Mouse (Mus musculus): Measurements from ENCODE around the gene Aldh1a7. TPM values are rescaled to one million over a fixed set of nuclear protein-coding genes. Genes with fewer than 3 reads are reported as not detected.

Gene Aldh1a7
- polyA plus RNA-seq, 1 experiment from 2014 or later = 10.4 TPM

DNA sequence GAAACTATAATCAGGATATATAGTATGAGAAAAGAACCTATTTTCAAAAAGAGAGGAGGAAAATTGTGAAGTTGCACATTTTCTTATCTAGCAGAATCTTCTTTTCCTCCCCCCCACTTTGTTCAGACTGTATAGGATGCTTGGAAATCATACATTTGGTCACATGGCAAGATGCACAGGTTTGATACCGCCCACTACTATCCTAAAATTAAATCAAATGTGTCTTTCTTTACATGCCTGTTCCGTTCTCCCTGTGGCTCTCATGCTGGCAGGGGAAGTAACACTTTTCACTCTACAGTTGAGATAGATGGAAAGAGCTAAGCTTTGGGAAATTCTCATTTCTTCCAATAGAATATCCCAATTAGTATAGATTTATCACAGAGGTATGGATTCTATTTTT lies 7.1 kb downstream of the Aldh1a7 start:
- H3K4me2 ChIP-seq (ENCODE audit: low read depth, low read length) = no peak overlapping the region
- no peaks in the 10 kb centered on the region for H3K4me1 ChIP-seq (ENCODE audit: control insufficient read depth, insufficient read depth, low read length)
- no peaks in the 10 kb centered on the region for H3K27me3 ChIP-seq (replicated peaks; ENCODE audit: control insufficient read depth, insufficient read depth, low read length)
- H3K4me3 ChIP-seq (ENCODE audit: low read depth, low read length) = no peak overlapping the region
- ATAC-seq (ENCODE audit: low read depth) = no peak
- H3K36me3 ChIP-seq (ENCODE audit: control insufficient read depth, insufficient read depth, low read length) = no peaks in the 10 kb centered on the region
- no peak for DNase-seq (ENCODE audit: low spot score)
- H3K9ac ChIP-seq (ENCODE audit: low read depth, low read length) = no peak overlapping the region
- 92% methylated on average over 2 of the region's 2 CpGs for WGBS
- H3K9me3 ChIP-seq (ENCODE audit: control insufficient read depth, low read length) = no peaks in the 10 kb centered on the region
- no peak overlapping the region for H3K27ac ChIP-seq (replicated peaks; ENCODE audit: low read depth, low read length)

DNA sequence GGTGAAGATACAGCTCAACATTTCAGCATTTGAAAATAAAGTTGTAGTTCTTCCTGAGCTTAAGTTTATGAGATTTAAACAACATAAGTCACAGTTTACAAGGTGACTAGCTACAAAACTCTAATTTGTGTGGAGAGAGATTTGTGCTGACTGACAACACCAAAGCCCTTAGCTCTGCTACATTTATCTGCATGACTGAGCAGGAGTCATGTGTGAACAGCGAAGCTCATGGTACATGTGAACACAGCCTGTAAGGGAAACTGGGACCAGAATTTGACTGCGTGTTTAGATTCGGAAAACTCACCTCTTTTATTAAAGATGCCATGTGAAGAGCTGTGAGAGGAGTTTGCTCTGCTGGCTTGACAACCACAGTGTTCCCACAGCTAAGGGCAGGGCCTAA lies 11.7 kb downstream of the Aldh1a7 start:
- DNase-seq (ENCODE audit: low spot score) = peak; percentile 10
- H3K4me2 ChIP-seq (ENCODE audit: low read depth, low read length) = no peak overlapping the region
- H3K27ac ChIP-seq (replicated peaks; ENCODE audit: low read depth, low read length) = no peak overlapping the region
- no peaks in the 10 kb centered on the region for H3K27me3 ChIP-seq (replicated peaks; ENCODE audit: control insufficient read depth, insufficient read depth, low read length)
- ATAC-seq (ENCODE audit: low read depth) = no peak
- 82% methylated on average over 3 of the region's 3 CpGs for WGBS
- no peak overlapping the region for H3K9ac ChIP-seq (ENCODE audit: low read depth, low read length)
- no peak overlapping the region for H3K4me3 ChIP-seq (ENCODE audit: low read depth, low read length)
- no peaks in the 10 kb centered on the region for H3K4me1 ChIP-seq (ENCODE audit: control insufficient read depth, insufficient read depth, low read length)
- no peaks in the 10 kb centered on the region for H3K36me3 ChIP-seq (ENCODE audit: control insufficient read depth, insufficient read depth, low read length)
- no peaks in the 10 kb centered on the region for H3K9me3 ChIP-seq (ENCODE audit: control insufficient read depth, low read length)

DNA sequence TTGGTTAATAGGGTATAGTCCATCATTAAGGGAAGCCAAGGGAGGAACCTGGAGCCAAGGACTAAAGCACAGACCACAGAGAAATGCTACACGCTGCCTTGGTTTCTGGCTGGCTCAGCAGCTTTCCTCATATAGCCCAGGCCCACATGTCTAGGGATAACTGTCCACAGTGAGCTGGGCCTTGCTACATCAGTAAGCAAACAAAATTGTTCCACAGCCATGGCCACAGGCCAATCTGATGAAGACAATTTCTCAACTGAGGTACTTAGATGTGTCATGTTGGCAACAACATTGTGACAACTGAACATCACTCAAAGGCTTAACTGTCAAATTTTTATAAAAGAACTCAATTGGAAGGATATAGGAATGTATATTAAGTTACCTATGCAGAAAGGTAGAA lies 12.3 kb downstream of the Aldh1a7 start:
- Histone ChIP-seq H3K4me1 (ENCODE audit: control insufficient read depth, insufficient read depth, low read length) (no peaks in the 10 kb centered on the region), H3K9ac (ENCODE audit: low read depth, low read length) (no peak overlapping the region), H3K4me2 (ENCODE audit: low read depth, low read length) (no peak overlapping the region), H3K9me3 (ENCODE audit: control insufficient read depth, low read length) (no peaks in the 10 kb centered on the region), H3K27ac (replicated peaks; ENCODE audit: low read depth, low read length) (no peak overlapping the region), H3K27me3 (replicated peaks; ENCODE audit: control insufficient read depth, insufficient read depth, low read length) (no peaks in the 10 kb centered on the region), H3K36me3 (ENCODE audit: control insufficient read depth, insufficient read depth, low read length) (no peaks in the 10 kb centered on the region), H3K4me3 (ENCODE audit: low read depth, low read length) (no peak overlapping the region)
- no peak for DNase-seq (ENCODE audit: low spot score)
- no peak for ATAC-seq (ENCODE audit: low read depth)
- 74% methylated on average over 1 of the region's 1 CpGs for WGBS

DNA sequence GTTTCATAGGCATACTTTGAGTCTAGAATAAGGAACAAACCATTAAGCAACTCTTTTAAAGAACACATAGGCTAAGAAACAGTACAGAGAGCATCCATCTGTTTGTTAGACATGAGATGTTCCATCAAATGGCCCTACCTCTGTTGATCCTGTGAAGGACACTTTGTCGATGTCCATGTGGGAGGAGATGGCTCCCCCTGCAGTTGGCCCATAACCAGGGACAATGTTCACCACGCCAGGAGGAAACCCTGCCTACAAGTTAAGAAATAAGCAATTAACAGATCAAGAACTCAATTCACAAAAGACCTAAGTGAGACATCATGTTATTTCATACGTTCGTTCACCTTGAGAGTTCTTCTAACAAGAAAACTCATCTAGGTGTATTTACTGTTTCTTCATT lies 12.8 kb downstream of the Aldh1a7 start:
- H3K4me1 ChIP-seq (ENCODE audit: control insufficient read depth, insufficient read depth, low read length) = no peaks in the 10 kb centered on the region
- H3K36me3 ChIP-seq (ENCODE audit: control insufficient read depth, insufficient read depth, low read length) = no peaks in the 10 kb centered on the region
- no peaks in the 10 kb centered on the region for H3K27me3 ChIP-seq (replicated peaks; ENCODE audit: control insufficient read depth, insufficient read depth, low read length)
- WGBS = 86% methylated on average over 4 of the region's 4 CpGs
- ATAC-seq (ENCODE audit: low read depth) = no peak
- H3K4me2 ChIP-seq (ENCODE audit: low read depth, low read length) = no peak overlapping the region
- H3K9me3 ChIP-seq (ENCODE audit: control insufficient read depth, low read length) = no peaks in the 10 kb centered on the region
- H3K27ac ChIP-seq (replicated peaks; ENCODE audit: low read depth, low read length) = no peak overlapping the region
- H3K9ac ChIP-seq (ENCODE audit: low read depth, low read length) = no peak overlapping the region
- H3K4me3 ChIP-seq (ENCODE audit: low read depth, low read length) = no peak overlapping the region
- DNase-seq (ENCODE audit: low spot score) = no peak

DNA sequence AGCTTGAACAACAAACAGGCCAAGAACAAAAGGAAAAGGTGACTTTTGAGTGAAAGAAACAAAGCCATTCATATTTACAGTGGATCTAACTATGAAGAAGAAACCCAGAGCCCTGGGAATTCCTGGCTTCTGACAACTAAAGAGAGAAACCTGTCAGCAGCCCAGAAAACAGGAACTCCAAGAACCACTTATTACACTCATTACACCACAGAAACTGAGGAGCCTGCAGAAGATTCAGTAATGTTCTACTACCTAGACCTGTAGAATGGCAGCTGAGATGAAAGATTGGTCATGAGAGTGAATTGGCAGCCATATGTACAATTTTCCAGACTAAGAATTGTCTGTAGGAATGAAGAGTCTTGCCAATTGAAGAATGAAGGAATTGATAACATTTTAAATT lies 20.2 kb downstream of the Aldh1a7 start:
- DNase-seq (ENCODE audit: low spot score) = no peak
- Histone ChIP-seq H3K27me3 (replicated peaks; ENCODE audit: control insufficient read depth, insufficient read depth, low read length) (no peaks in the 10 kb centered on the region), H3K27ac (replicated peaks; ENCODE audit: low read depth, low read length) (no peak overlapping the region), H3K9me3 (ENCODE audit: control insufficient read depth, low read length) (no peaks in the 10 kb centered on the region), H3K4me2 (ENCODE audit: low read depth, low read length) (no peak overlapping the region), H3K36me3 (ENCODE audit: control insufficient read depth, insufficient read depth, low read length) (no peaks in the 10 kb centered on the region), H3K9ac (ENCODE audit: low read depth, low read length) (no peak overlapping the region), H3K4me3 (ENCODE audit: low read depth, low read length) (no peak overlapping the region), H3K4me1 (ENCODE audit: control insufficient read depth, insufficient read depth, low read length) (no peaks in the 10 kb centered on the region)
- ATAC-seq (ENCODE audit: low read depth) = no peak

DNA sequence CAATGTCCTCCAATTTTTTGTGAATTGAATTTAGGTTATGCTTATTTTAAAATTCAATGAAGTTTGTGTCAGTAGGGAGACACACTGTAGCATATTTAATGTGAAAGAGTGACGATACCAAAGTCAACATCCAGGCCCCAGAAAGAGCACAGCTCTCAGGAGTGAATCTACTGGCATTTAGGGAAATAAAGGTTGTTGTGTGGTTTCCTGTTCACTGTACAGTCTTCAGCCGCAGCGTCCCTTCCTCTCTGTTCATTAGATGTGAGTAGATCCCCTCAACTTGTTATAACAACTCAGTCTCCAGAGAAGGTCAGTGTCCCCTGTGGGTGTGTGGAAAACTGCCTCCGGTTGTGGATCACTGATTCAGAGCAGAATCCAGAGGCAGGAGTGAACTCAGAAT lies 20.6 kb downstream of the Aldh1a7 start:
- Histone ChIP-seq H3K27ac (replicated peaks; ENCODE audit: low read depth, low read length) (no peak overlapping the region), H3K9me3 (ENCODE audit: control insufficient read depth, low read length) (no peaks in the 10 kb centered on the region), H3K4me2 (ENCODE audit: low read depth, low read length) (no peak overlapping the region), H3K4me3 (ENCODE audit: low read depth, low read length) (no peak overlapping the region), H3K27me3 (replicated peaks; ENCODE audit: control insufficient read depth, insufficient read depth, low read length) (no peaks in the 10 kb centered on the region), H3K36me3 (ENCODE audit: control insufficient read depth, insufficient read depth, low read length) (no peaks in the 10 kb centered on the region), H3K9ac (ENCODE audit: low read depth, low read length) (no peak overlapping the region), H3K4me1 (ENCODE audit: control insufficient read depth, insufficient read depth, low read length) (no peaks in the 10 kb centered on the region)
- 76% methylated on average over 4 of the region's 4 CpGs for WGBS
- no peak for DNase-seq (ENCODE audit: low spot score)
- ATAC-seq (ENCODE audit: low read depth) = no peak

DNA sequence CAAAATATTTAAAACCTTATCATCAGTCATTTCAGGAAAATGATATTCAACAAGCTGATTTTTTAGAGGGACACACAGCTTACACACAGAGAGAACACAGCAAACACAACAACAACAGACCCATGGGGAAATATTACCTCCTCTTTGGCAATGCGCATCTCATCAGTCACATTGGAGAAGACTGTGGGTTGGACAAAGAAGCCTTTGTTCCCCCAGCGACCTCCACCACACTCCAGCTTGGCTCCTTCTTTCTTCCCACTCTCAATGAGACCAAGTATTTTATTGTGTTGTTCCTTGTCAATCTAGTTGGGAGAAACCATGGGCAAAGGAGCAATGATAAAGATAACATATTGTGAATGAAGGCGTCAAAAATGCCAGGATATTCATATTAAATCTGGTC lies 25.3 kb downstream of the Aldh1a7 start:
- WGBS = 47% methylated on average over 3 of the region's 3 CpGs
- Histone ChIP-seq H3K27ac (replicated peaks; ENCODE audit: low read depth, low read length) (no peak overlapping the region), H3K9me3 (ENCODE audit: control insufficient read depth, low read length) (no peaks in the 10 kb centered on the region), H3K36me3 (ENCODE audit: control insufficient read depth, insufficient read depth, low read length) (no peaks in the 10 kb centered on the region), H3K4me2 (ENCODE audit: low read depth, low read length) (no peak overlapping the region), H3K4me1 (ENCODE audit: control insufficient read depth, insufficient read depth, low read length) (no peaks in the 10 kb centered on the region), H3K4me3 (ENCODE audit: low read depth, low read length) (no peak overlapping the region), H3K27me3 (replicated peaks; ENCODE audit: control insufficient read depth, insufficient read depth, low read length) (no peaks in the 10 kb centered on the region), H3K9ac (ENCODE audit: low read depth, low read length) (no peak overlapping the region)
- DNase-seq (ENCODE audit: low spot score) (no peak), ATAC-seq (ENCODE audit: low read depth) (no peak)

DNA sequence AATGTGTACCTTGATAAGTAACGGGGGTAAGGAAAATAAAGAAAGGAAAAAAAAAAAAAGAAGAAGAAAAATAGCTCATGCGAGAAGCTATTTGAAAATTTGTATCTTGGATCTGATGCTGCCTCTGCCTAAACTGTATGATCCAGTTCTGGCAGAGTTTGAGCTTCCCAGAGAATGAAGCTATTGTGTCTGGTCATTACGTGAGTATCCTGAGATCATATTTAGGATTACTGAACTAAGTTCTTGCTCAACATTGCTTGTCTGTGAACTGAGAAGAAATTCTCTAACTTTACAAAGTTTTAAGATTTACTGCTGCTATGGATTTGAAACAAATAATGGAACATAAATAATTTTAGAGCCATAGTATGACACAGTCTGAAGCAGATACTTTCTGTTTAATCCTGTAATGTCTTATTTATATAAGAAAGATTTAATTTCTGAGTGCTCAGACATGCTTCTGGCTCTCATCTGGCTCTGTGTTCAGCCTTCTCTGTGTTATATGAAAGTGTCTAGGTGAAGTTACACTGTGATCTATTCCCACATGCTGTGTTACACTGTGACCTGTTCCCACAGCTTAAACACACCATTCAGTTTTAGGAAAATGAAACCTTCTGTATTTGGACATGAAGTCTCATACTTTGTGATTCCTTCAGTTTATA lies 49.5 kb downstream of the Aldh1a7 start:
- Histone ChIP-seq H3K4me2 (ENCODE audit: low read depth, low read length) (no peak overlapping the region), H3K4me3 (ENCODE audit: low read depth, low read length) (no peak overlapping the region), H3K9me3 (ENCODE audit: control insufficient read depth, low read length) (no peaks in the 10 kb centered on the region), H3K36me3 (ENCODE audit: control insufficient read depth, insufficient read depth, low read length) (no peaks in the 10 kb centered on the region), H3K9ac (ENCODE audit: low read depth, low read length) (no peak overlapping the region), H3K4me1 (ENCODE audit: control insufficient read depth, insufficient read depth, low read length) (no peaks in the 10 kb centered on the region), H3K27ac (replicated peaks; ENCODE audit: low read depth, low read length) (no peak overlapping the region), H3K27me3 (replicated peaks; ENCODE audit: control insufficient read depth, insufficient read depth, low read length) (no peaks in the 10 kb centered on the region)
- DNase-seq (ENCODE audit: low spot score) (peak; percentile 28), ATAC-seq (ENCODE audit: low read depth) (no peak)
- 71% methylated on average over 3 of the region's 3 CpGs for WGBS

DNA sequence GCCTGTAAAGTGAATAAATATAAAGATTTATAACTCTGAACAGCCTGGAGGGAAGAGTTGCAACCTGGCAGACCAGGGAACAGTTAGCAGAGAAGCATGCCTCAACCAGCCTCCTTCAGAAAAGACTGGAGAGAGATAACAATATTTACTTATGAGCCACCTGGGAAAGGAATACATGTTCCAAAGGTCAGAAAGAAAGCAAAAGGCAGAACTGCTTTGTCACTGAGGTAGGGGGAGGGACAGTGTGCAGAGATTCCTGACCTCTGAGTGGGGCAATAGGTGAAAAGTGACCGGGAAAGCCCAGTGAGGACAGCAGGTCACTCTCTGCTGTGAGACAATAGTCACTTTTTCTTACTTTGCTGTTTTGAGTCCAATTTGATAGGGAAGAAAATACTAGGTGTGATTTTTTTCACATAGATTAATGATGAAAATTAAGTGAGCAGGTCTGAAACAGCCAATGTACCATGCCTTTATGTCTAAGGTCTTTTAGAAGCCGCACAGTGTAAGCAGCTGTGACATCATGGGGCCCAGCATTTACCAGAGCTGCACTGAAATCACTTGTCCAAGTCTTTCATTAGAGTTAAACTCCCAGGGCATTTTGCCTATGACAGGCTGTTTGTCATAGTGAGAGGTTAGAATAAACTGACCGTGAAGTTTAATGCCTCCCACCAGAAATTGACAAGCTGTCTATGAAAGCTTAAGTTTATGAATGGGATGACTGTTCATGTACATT lies 73.1 kb downstream of the Aldh1a7 start:
- WGBS = 56% methylated on average over 3 of the region's 3 CpGs
- no peak overlapping the region for H3K27ac ChIP-seq (replicated peaks; ENCODE audit: low read depth, low read length)
- DNase-seq (ENCODE audit: low spot score) (no peak), ATAC-seq (ENCODE audit: low read depth) (no peak)
- no peaks in the 10 kb centered on the region for H3K27me3 ChIP-seq (replicated peaks; ENCODE audit: control insufficient read depth, insufficient read depth, low read length)
- H3K4me2 ChIP-seq (ENCODE audit: low read depth, low read length) = no peak overlapping the region
- H3K4me3 ChIP-seq (ENCODE audit: low read depth, low read length) = no peak overlapping the region
- no peaks in the 10 kb centered on the region for H3K4me1 ChIP-seq (ENCODE audit: control insufficient read depth, insufficient read depth, low read length)
- H3K36me3 ChIP-seq (ENCODE audit: control insufficient read depth, insufficient read depth, low read length) = no peaks in the 10 kb centered on the region
- no peaks in the 10 kb centered on the region for H3K9me3 ChIP-seq (ENCODE audit: control insufficient read depth, low read length)
- no peak overlapping the region for H3K9ac ChIP-seq (ENCODE audit: low read depth, low read length)

Data from embryonic facial prominence, embryonic 14.5 days (tissue).